Mouse (Mus musculus): ENCODE results near the gene Gjc1. TPM values are rescaled to one million over a fixed set of nuclear protein-coding genes. Genes with fewer than 3 reads are reported as not detected.

The Gjc1 gene
- total RNA-seq, 1 experiment, result 74.8 TPM

- DNase-seq (ENCODE audit: low read depth, low spot score), result no peak
These were observed 57.9 kb downstream of the Gjc1 start, which contains the start of gene Adam11 for GRCm38 (mm10) chr11:102761309-102762210. Adam11 (plus strand) TSS chr11:102761439.

GRCm38 (mm10) chr11:102760805-102761308 is 58.6 kb downstream of the Gjc1 start:
- no peaks in the 10 kb centered on the region for H3K9me3 ChIP-seq (ENCODE audit: control insufficient read depth, insufficient read depth, low read depth, low read length)
- H3K36me3 ChIP-seq (ENCODE audit: control insufficient read depth, insufficient read depth, low read length, poor library complexity, severe bottlenecking), result no peaks in the 10 kb centered on the region
- TF ChIP-seq ZNF384 (IDR thresholded peaks at IDR 0.05; ENCODE audit: low read depth, low read length), result no peak
- no peak for TF ChIP-seq MAFK (IDR thresholded peaks at IDR 0.05; ENCODE audit: insufficient read depth, low read depth, low read length)
- no peak for TF ChIP-seq HCFC1 (IDR thresholded peaks at IDR 0.05; ENCODE audit: borderline replicate concordance, insufficient read depth, low read length)
- no peak for TF ChIP-seq ZC3H11A (IDR thresholded peaks at IDR 0.05; ENCODE audit: borderline replicate concordance, low read depth, low read length)
- TF ChIP-seq CHD2 (IDR thresholded peaks at IDR 0.05; ENCODE audit: low read depth, low read length), result no peak
- no peak overlapping the region for H3K27ac ChIP-seq (ENCODE audit: insufficient read depth, low read depth, low read length, poor library complexity, severe bottlenecking)
- in situ Hi-C loops (cut with MboI; ENCODE audit: low sequenced_read_pairs in 2 of 2, unreplicated experiment in 2 of 2), result no loop called here
- H3K4me3 ChIP-seq (ENCODE audit: insufficient read depth in 1 of 2, low read depth in 1 of 2, low read length in 2 of 2, poor library complexity in 1 of 2, severe bottlenecking in 1 of 2), result peak overlapping the region; percentile 59 to 72; a peak in 3 of 4 replicates
- DNase-seq (ENCODE audit: low read depth, low spot score), result no peak
- H3K4me1 ChIP-seq (ENCODE audit: control insufficient read depth in 2 of 2, insufficient read depth in 2 of 2, low read length in 2 of 2, poor library complexity in 1 of 2), result peaks cover 0 to 17% of the 10 kb centered on the region in 2 experiments; a peak in 2 of 4 replicates
- no peak overlapping the region for H3K9ac ChIP-seq (ENCODE audit: insufficient read depth, low read depth, low read length, poor library complexity, severe bottlenecking)

More at GRCm38 (mm10) chr11:102761309-102762210, 57.9 kb downstream of the Gjc1 start, which contains the start of gene Adam11:
- Histone ChIP-seq H3K9me3 (ENCODE audit: control insufficient read depth, insufficient read depth, low read depth, low read length) (no peaks in the 10 kb centered on the region), H3K36me3 (ENCODE audit: control insufficient read depth, insufficient read depth, low read length, poor library complexity, severe bottlenecking) (no peaks in the 10 kb centered on the region), H3K4me3 (ENCODE audit: insufficient read depth in 1 of 2, low read depth in 1 of 2, low read length in 2 of 2, poor library complexity in 1 of 2, severe bottlenecking in 1 of 2) (peak within 1 kb of the TSS; percentile 72 to 89), H3K27ac (ENCODE audit: insufficient read depth, low read depth, low read length, poor library complexity, severe bottlenecking) (no peak within 1 kb of the TSS), H3K9ac (ENCODE audit: insufficient read depth, low read depth, low read length, poor library complexity, severe bottlenecking) (peak within 1 kb of the TSS; percentile 41), H3K4me1 (ENCODE audit: control insufficient read depth in 2 of 2, insufficient read depth in 2 of 2, low read length in 2 of 2, poor library complexity in 1 of 2) (peaks cover 0 to 17% of the 10 kb centered on the region in 2 experiments; a peak in 2 of 4 replicates)
- TF ChIP-seq CHD2 (IDR thresholded peaks at IDR 0.05; ENCODE audit: low read depth, low read length), result no peak
- TF ChIP-seq ZNF384 (IDR thresholded peaks at IDR 0.05; ENCODE audit: low read depth, low read length), result no peak
- TF ChIP-seq ZC3H11A (IDR thresholded peaks at IDR 0.05; ENCODE audit: borderline replicate concordance, low read depth, low read length), result no peak
- no peak for TF ChIP-seq MAFK (IDR thresholded peaks at IDR 0.05; ENCODE audit: insufficient read depth, low read depth, low read length)
- TF ChIP-seq HCFC1 (IDR thresholded peaks at IDR 0.05; ENCODE audit: borderline replicate concordance, insufficient read depth, low read length), result no peak
- in situ Hi-C loops (cut with MboI; ENCODE audit: low sequenced_read_pairs in 2 of 2, unreplicated experiment in 2 of 2), result no loop called here

GRCm38 (mm10) chr11:102758977-102759376 is 60.5 kb downstream of the Gjc1 start:
- in situ Hi-C loops (cut with MboI; ENCODE audit: low sequenced_read_pairs in 2 of 2, unreplicated experiment in 2 of 2), result no loop called here
- no peak for TF ChIP-seq CHD2 (IDR thresholded peaks at IDR 0.05; ENCODE audit: low read depth, low read length)
- no peak for TF ChIP-seq ZC3H11A (IDR thresholded peaks at IDR 0.05; ENCODE audit: borderline replicate concordance, low read depth, low read length)
- no peak for TF ChIP-seq HCFC1 (IDR thresholded peaks at IDR 0.05; ENCODE audit: borderline replicate concordance, insufficient read depth, low read length)
- TF ChIP-seq ZNF384 (IDR thresholded peaks at IDR 0.05; ENCODE audit: low read depth, low read length), result no peak
- no peak for TF ChIP-seq MAFK (IDR thresholded peaks at IDR 0.05; ENCODE audit: insufficient read depth, low read depth, low read length)
- Histone ChIP-seq H3K36me3 (ENCODE audit: control insufficient read depth, insufficient read depth, low read length, poor library complexity, severe bottlenecking) (no peaks in the 10 kb centered on the region), H3K9me3 (ENCODE audit: control insufficient read depth, insufficient read depth, low read depth, low read length) (no peaks in the 10 kb centered on the region), H3K9ac (ENCODE audit: insufficient read depth, low read depth, low read length, poor library complexity, severe bottlenecking) (no peak overlapping the region), H3K27ac (ENCODE audit: insufficient read depth, low read depth, low read length, poor library complexity, severe bottlenecking) (no peak overlapping the region), H3K4me1 (ENCODE audit: control insufficient read depth in 2 of 2, insufficient read depth in 2 of 2, low read length in 2 of 2, poor library complexity in 1 of 2) (peaks cover 0 to 20% of the 10 kb centered on the region in 2 experiments; a peak in 2 of 4 replicates), H3K4me3 (ENCODE audit: insufficient read depth in 1 of 2, low read depth in 1 of 2, low read length in 2 of 2, poor library complexity in 1 of 2, severe bottlenecking in 1 of 2) (no peak overlapping the region)
- DNase-seq (ENCODE audit: low read depth, low spot score), result no peak

GRCm38 (mm10) chr11:102755391-102755790 is 64.1 kb downstream of the Gjc1 start:
- DNase-seq (ENCODE audit: low read depth, low spot score), result no peak
- in situ Hi-C loops (cut with MboI; ENCODE audit: low sequenced_read_pairs in 2 of 2, unreplicated experiment in 2 of 2), result no loop called here
- Histone ChIP-seq H3K9me3 (ENCODE audit: control insufficient read depth, insufficient read depth, low read depth, low read length) (no peaks in the 10 kb centered on the region), H3K4me1 (ENCODE audit: control insufficient read depth in 2 of 2, insufficient read depth in 2 of 2, low read length in 2 of 2, poor library complexity in 1 of 2) (peaks cover 0 to 5% of the 10 kb centered on the region in 2 experiments; a peak in 1 of 4 replicates), H3K4me3 (ENCODE audit: insufficient read depth in 1 of 2, low read depth in 1 of 2, low read length in 2 of 2, poor library complexity in 1 of 2, severe bottlenecking in 1 of 2) (no peak overlapping the region), H3K27ac (ENCODE audit: insufficient read depth, low read depth, low read length, poor library complexity, severe bottlenecking) (no peak overlapping the region), H3K9ac (ENCODE audit: insufficient read depth, low read depth, low read length, poor library complexity, severe bottlenecking) (no peak overlapping the region), H3K36me3 (ENCODE audit: control insufficient read depth, insufficient read depth, low read length, poor library complexity, severe bottlenecking) (no peaks in the 10 kb centered on the region)
- TF ChIP-seq ZNF384 (IDR thresholded peaks at IDR 0.05; ENCODE audit: low read depth, low read length) (no peak), CHD2 (IDR thresholded peaks at IDR 0.05; ENCODE audit: low read depth, low read length) (no peak), HCFC1 (IDR thresholded peaks at IDR 0.05; ENCODE audit: borderline replicate concordance, insufficient read depth, low read length) (no peak), MAFK (IDR thresholded peaks at IDR 0.05; ENCODE audit: insufficient read depth, low read depth, low read length) (no peak), ZC3H11A (IDR thresholded peaks at IDR 0.05; ENCODE audit: borderline replicate concordance, low read depth, low read length) (no peak)

Data from ES-E14 (cell line).